Mouse (Mus musculus): Measurements from ENCODE around the gene Pard3b. TPM values are rescaled to one million over a fixed set of nuclear protein-coding genes. Genes with fewer than 3 reads are reported as not detected.

The Pard3b gene
- polyA plus RNA-seq, 1 experiment from 2014 or later, result 17.9 TPM

DNA sequence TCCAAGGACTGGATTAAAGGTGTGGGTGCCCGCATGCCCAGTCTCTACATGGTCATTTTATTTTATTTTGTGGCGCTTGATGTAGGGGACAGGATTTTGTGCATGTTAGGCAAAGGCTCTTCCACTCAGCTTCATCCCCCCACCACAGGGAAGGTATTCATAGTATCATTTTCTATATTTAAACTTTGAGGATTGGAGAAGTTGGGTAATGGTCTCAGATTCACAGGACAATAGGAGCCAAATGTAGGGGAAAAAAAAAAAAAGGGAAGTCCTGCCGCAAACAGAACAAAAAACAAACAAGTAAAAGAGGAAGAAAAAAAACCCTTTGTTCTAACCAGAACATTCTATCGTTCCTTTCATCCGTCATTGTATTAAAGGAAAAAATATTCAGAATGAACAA is 590.5 kb downstream of the Pard3b start:
- H3K9me3 ChIP-seq, result no peaks in the 10 kb centered on the region
- no peak overlapping the region for H3K4me3 ChIP-seq
- 69% methylated on average over 5 of the region's 5 CpGs for WGBS
- no peak overlapping the region for H3K4me2 ChIP-seq
- H3K27me3 ChIP-seq, result no peaks in the 10 kb centered on the region
- H3K27ac ChIP-seq, result no peak overlapping the region
- peaks cover 6% of the 10 kb centered on the region; the same call in 1 of the 2 replicates for H3K4me1 ChIP-seq
- H3K36me3 ChIP-seq, result no peaks in the 10 kb centered on the region
- no peak for ATAC-seq (ENCODE audit: borderline replicate concordance, extremely low read depth, low FRiP score, low TSS enrichment)
- H3K9ac ChIP-seq, result no peak overlapping the region

GRCm38 (mm10) chr1:62234039-62234438 is 595.4 kb downstream of the Pard3b start:
- no peaks in the 10 kb centered on the region for H3K9me3 ChIP-seq
- no peaks in the 10 kb centered on the region for H3K36me3 ChIP-seq
- ATAC-seq (ENCODE audit: borderline replicate concordance, extremely low read depth, low FRiP score, low TSS enrichment), result no peak
- H3K4me2 ChIP-seq, result no peak overlapping the region
- H3K9ac ChIP-seq, result no peak overlapping the region
- peaks cover 6% of the 10 kb centered on the region; the same call in 1 of the 2 replicates for H3K4me1 ChIP-seq
- no peak overlapping the region for H3K27ac ChIP-seq
- 43% methylated on average over 1 of the region's 1 CpGs for WGBS
- H3K27me3 ChIP-seq, result no peaks in the 10 kb centered on the region
- H3K4me3 ChIP-seq, result no peak overlapping the region

GRCm38 (mm10) chr1:62235121-62235520 is 596.5 kb downstream of the Pard3b start:
- 75% methylated on average over 5 of the region's 5 CpGs for WGBS
- H3K9ac ChIP-seq, result no peak overlapping the region
- ATAC-seq (ENCODE audit: borderline replicate concordance, extremely low read depth, low FRiP score, low TSS enrichment), result no peak

DNA sequence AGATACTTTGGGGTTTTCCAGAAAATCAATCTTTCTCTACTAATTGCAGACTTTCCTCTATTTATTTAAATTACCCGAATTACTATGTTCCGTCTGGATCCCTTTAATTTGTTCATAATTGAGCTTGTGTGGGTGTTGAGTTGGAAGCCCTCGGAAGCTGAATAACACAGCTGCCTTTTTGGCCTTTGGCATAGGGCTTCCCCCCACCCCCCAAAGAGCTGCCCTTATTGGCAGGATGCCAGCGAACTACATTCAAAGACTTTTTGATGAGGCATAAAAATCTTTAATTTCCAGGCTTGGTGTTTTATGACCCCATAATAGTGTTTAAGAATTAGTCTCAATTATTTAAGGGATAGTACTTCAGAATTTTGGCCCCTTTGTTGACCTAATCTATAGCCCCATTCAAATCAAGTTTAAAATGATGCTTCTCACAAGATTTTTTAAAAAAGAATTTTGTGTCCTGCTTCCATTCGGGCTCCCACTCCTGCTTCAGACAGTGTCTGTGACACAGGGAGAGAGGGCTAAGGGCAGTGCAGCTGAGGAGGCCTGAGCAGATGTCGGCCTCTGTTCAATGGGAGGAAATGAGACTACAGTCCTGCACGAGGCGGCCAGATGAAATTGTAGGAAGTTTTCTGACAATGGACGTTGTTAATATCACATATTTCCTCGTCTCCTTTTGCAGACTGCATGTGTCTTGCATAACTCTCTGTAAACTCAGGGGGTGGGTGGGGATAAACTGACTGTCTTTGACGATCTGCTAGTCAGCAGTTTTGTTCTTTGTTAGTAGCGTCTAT is 605.8 kb downstream of the Pard3b start:
- WGBS, result 32% methylated on average over 12 of the region's 12 CpGs
- H3K27ac ChIP-seq, result peak overlapping the region; percentile 38
- peak; percentile 82; the same call in 1 of the 2 replicates for ATAC-seq (ENCODE audit: borderline replicate concordance, extremely low read depth, low FRiP score, low TSS enrichment)

More at GRCm38 (mm10) chr1:62235121-62235520, 596.5 kb downstream of the Pard3b start:
- Histone ChIP-seq H3K4me2 (no peak overlapping the region), H3K27ac (no peak overlapping the region), H3K4me1 (peaks cover 6% of the 10 kb centered on the region; the same call in 1 of the 2 replicates), H3K36me3 (no peaks in the 10 kb centered on the region), H3K27me3 (no peaks in the 10 kb centered on the region), H3K9me3 (no peaks in the 10 kb centered on the region), H3K4me3 (no peak overlapping the region)

DNA sequence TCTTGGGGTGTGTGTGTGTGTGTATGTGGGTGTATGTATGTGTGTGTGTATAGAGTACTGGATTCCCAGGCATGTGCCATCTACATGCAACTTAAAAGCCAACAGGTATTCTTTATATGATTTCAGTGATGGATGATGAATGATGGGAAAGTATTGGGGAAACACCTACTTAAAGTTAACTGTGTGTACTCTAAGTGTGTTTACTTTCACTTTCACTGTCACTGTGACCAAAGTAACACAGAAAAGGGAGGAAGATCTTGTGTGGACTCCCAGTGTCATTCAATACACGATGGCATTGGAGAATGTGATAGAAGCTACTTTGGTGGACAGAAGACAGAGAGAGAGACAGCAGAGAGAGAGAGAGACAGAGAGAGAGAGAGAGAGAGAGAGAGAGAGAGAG is 613.8 kb downstream of the Pard3b start:
- Histone ChIP-seq H3K4me2 (no peak overlapping the region), H3K27me3 (no peaks in the 10 kb centered on the region), H3K4me1 (no peaks in the 10 kb centered on the region), H3K9me3 (no peaks in the 10 kb centered on the region), H3K4me3 (no peak overlapping the region), H3K36me3 (no peaks in the 10 kb centered on the region), H3K27ac (no peak overlapping the region), H3K9ac (no peak overlapping the region)
- no peak for ATAC-seq (ENCODE audit: borderline replicate concordance, extremely low read depth, low FRiP score, low TSS enrichment)
- 82% methylated on average over 1 of the region's 1 CpGs for WGBS

More for the DNA sequence above, 605.8 kb downstream of the Pard3b start:
- Histone ChIP-seq H3K9ac (no peak overlapping the region), H3K4me2 (no peak overlapping the region), H3K36me3 (no peaks in the 10 kb centered on the region), H3K9me3 (no peaks in the 10 kb centered on the region), H3K27me3 (no peaks in the 10 kb centered on the region), H3K4me1 (peaks cover 8% of the 10 kb centered on the region), H3K4me3 (no peak overlapping the region)

DNA sequence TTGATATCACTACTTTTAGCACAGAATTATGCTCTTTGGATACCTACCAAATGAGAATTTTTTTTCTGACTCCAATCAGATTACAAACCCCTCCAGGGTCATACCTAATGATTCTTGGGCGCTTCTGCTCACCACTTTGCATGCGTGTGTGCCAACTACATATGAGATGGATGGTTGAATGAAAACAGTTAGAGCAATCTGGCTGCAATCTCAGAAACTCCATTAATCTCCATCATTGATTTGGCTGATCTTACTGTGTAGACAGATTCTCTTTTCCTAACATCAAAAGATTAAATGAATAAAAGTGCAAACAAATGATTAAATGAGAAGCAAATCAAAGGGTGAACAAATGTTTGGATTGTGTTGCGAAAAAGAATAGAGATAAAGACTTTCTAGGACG is 615.7 kb downstream of the Pard3b start:
- 51% methylated on average over 4 of the region's 4 CpGs for WGBS
- no peak overlapping the region for H3K4me3 ChIP-seq
- no peaks in the 10 kb centered on the region for H3K4me1 ChIP-seq
- H3K27me3 ChIP-seq, result no peaks in the 10 kb centered on the region
- ATAC-seq (ENCODE audit: borderline replicate concordance, extremely low read depth, low FRiP score, low TSS enrichment), result no peak
- H3K36me3 ChIP-seq, result no peaks in the 10 kb centered on the region
- H3K9ac ChIP-seq, result no peak overlapping the region
- no peak overlapping the region for H3K27ac ChIP-seq
- no peak overlapping the region for H3K4me2 ChIP-seq
- no peaks in the 10 kb centered on the region for H3K9me3 ChIP-seq

DNA sequence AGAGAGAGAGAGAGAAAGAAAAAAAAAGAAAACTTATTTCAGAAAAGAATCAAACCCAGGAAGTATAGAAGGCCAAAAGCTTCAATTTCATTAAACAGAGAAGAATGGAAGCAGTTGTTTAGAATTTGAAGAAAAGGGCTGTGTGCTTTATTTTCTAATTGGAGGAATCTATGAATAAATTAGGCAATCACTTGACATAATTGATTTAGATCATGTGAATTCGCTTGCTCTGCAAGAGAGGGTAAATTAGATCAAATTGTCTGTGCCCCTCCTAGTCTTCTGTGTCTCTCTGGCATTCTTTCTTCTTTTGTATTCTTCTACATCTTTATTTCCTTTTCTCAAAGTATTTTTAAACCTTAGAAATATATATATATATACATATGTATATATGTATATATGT is 616.3 kb downstream of the Pard3b start:
- Histone ChIP-seq H3K9me3 (no peaks in the 10 kb centered on the region), H3K27me3 (no peaks in the 10 kb centered on the region), H3K4me3 (no peak overlapping the region), H3K27ac (no peak overlapping the region), H3K9ac (no peak overlapping the region), H3K4me1 (no peaks in the 10 kb centered on the region), H3K36me3 (no peaks in the 10 kb centered on the region), H3K4me2 (no peak overlapping the region)
- 97% methylated on average over 1 of the region's 1 CpGs for WGBS
- ATAC-seq (ENCODE audit: borderline replicate concordance, extremely low read depth, low FRiP score, low TSS enrichment), result no peak

DNA sequence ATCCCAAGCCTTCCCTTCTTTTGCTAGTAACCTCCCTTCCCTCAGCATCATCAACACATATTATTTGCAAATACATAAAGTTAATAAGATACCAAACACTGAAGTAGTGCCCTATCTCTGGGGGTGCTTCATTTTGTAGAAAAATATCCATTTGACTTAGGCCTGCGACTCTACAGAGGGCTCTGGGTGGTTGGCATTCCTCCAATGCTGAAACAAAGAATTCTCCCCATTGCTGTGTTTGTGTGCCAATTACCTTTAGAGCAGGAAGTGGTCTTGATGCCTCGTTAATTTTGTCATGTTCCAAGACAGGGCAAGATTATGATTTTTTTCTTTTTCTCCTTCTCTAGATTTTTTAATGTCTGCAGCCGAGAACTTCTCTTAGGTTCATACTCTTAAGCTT is 637.8 kb downstream of the Pard3b start:
- H3K27ac ChIP-seq, result no peak overlapping the region
- WGBS, result 71% methylated on average over 3 of the region's 3 CpGs

GRCm38 (mm10) chr1:62278586-62278985 is 640.0 kb downstream of the Pard3b start:
- H3K27ac ChIP-seq, result no peak overlapping the region
- H3K27me3 ChIP-seq, result no peaks in the 10 kb centered on the region
- no peaks in the 10 kb centered on the region for H3K4me1 ChIP-seq
- ATAC-seq (ENCODE audit: borderline replicate concordance, extremely low read depth, low FRiP score, low TSS enrichment), result no peak
- no peaks in the 10 kb centered on the region for H3K9me3 ChIP-seq
- 45% methylated on average over 1 of the region's 1 CpGs for WGBS
- no peak overlapping the region for H3K4me2 ChIP-seq
- H3K9ac ChIP-seq, result no peak overlapping the region
- no peak overlapping the region for H3K4me3 ChIP-seq
- no peaks in the 10 kb centered on the region for H3K36me3 ChIP-seq

More for the DNA sequence above, 637.8 kb downstream of the Pard3b start:
- Histone ChIP-seq H3K27me3 (no peaks in the 10 kb centered on the region), H3K9me3 (no peaks in the 10 kb centered on the region), H3K4me1 (no peaks in the 10 kb centered on the region), H3K36me3 (no peaks in the 10 kb centered on the region), H3K4me2 (no peak overlapping the region), H3K9ac (no peak overlapping the region), H3K4me3 (no peak overlapping the region)
- ATAC-seq (ENCODE audit: borderline replicate concordance, extremely low read depth, low FRiP score, low TSS enrichment), result no peak

DNA sequence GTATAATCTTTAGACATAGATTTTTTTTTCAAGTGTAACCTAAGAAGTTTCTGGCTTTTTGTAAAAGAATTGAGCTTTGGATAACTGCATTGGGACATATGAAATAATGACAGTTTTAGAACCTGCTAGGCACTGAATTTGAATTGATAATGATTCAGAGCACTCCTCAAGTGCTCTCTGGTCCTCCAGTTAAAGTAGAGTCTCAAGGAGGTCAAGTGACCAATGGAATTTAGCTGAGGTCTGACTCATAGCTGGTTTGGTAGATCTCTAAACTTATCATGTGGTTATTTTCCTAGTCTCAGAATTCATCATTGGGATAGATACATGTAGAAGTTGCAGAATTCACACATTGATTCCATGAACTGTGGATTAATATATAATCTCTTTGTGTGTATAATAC is 642.0 kb downstream of the Pard3b start:
- no peak for ATAC-seq (ENCODE audit: borderline replicate concordance, extremely low read depth, low FRiP score, low TSS enrichment)
- Histone ChIP-seq H3K4me1 (no peaks in the 10 kb centered on the region), H3K9ac (no peak overlapping the region), H3K27ac (no peak overlapping the region), H3K4me2 (no peak overlapping the region), H3K4me3 (no peak overlapping the region), H3K9me3 (no peaks in the 10 kb centered on the region), H3K36me3 (no peaks in the 10 kb centered on the region), H3K27me3 (no peaks in the 10 kb centered on the region)

GRCm38 (mm10) chr1:62282835-62283234 is 644.2 kb downstream of the Pard3b start:
- WGBS, result 51% methylated on average over 6 of the region's 6 CpGs
- Histone ChIP-seq H3K27ac (no peak overlapping the region), H3K9me3 (no peaks in the 10 kb centered on the region), H3K4me1 (no peaks in the 10 kb centered on the region), H3K4me2 (no peak overlapping the region), H3K36me3 (no peaks in the 10 kb centered on the region), H3K4me3 (no peak overlapping the region), H3K9ac (no peak overlapping the region), H3K27me3 (no peaks in the 10 kb centered on the region)
- ATAC-seq (ENCODE audit: borderline replicate concordance, extremely low read depth, low FRiP score, low TSS enrichment), result no peak

- 88% methylated on average over 2 of the region's 2 CpGs for whole genome bisulfite sequencing
These were observed 645.0 kb downstream of the Pard3b start for GRCm38 (mm10) chr1:62283624-62284023.

More at GRCm38 (mm10) chr1:62283624-62284023, 645.0 kb downstream of the Pard3b start:
- Histone ChIP-seq H3K4me1 (no peaks in the 10 kb centered on the region), H3K27me3 (no peaks in the 10 kb centered on the region), H3K36me3 (no peaks in the 10 kb centered on the region), H3K9me3 (no peaks in the 10 kb centered on the region), H3K27ac (no peak overlapping the region), H3K4me2 (no peak overlapping the region), H3K4me3 (no peak overlapping the region), H3K9ac (no peak overlapping the region)
- ATAC-seq (ENCODE audit: borderline replicate concordance, extremely low read depth, low FRiP score, low TSS enrichment), result no peak

Data from lung, embryonic 15.5 days (tissue).